Mouse (Mus musculus) naive thymus-derived CD4-positive, alpha-beta T cell, adult 2 months (primary cell): ENCODE results near the gene Nacad.

Source experiments
- DNase-seq: peaks from one replicate; pipeline ENCODE4 v3.0.0-alpha.2; 2011; ENCODE audit warnings: low read depth

Nacad gene

DNA sequence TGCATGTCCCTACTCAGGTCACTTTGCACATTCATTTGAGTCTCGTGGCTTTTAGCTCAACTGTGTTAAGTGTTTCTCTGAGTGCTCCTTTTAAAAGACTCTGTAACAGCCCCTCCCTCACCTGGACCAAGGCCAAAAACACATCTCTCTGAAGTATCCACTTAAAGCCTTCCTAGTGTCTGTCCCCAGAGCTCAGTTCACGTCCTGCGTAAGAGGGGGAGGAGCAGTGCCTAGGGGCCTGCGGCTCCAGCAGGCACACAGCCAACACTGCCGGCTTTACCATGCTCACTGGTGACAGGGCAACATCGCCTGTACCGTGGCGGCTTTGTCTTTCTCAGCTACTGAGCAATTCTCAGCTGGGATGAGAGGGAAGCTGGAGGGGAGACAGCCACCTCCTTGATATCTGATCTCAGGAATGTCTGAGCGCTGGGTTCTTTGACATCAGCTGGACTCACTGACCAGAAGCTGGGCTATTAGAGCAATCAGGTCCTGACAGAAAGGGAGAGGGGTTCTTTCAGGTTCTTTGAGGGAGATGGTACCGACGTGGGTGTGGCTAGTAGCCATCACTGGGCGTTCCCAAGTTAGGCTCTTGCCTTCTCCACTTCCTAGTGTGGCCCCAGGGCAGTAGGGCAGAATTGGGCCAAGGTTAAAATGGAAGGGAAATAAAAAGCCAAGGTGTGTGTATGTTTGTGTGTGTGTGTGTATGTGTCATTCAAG, 1.8 kb downstream of the Nacad start:
- DNase-seq = peak; percentile 61

GRCm38 (mm10) chr11:6603224-6603623, 2.6 kb downstream of the Nacad start:
- DNase-seq = no peak

- no peak for DNase-seq
Observed at GRCm38 (mm10) chr11:6602662-6603061, 3.2 kb downstream of the Nacad start.

- no peak for DNase-seq
Observed at GRCm38 (mm10) chr11:6601649-6602480, 4.0 kb downstream of the Nacad start.

- DNase-seq = no peak
Observed at GRCm38 (mm10) chr11:6600284-6600944, 5.4 kb downstream of the Nacad start.

GRCm38 (mm10) chr11:6599831-6600230, 6.0 kb downstream of the Nacad start:
- DNase-seq = no peak

- no peak for DNase-seq
Observed at GRCm38 (mm10) chr11:6599011-6599681, 6.7 kb downstream of the Nacad start.

DNA sequence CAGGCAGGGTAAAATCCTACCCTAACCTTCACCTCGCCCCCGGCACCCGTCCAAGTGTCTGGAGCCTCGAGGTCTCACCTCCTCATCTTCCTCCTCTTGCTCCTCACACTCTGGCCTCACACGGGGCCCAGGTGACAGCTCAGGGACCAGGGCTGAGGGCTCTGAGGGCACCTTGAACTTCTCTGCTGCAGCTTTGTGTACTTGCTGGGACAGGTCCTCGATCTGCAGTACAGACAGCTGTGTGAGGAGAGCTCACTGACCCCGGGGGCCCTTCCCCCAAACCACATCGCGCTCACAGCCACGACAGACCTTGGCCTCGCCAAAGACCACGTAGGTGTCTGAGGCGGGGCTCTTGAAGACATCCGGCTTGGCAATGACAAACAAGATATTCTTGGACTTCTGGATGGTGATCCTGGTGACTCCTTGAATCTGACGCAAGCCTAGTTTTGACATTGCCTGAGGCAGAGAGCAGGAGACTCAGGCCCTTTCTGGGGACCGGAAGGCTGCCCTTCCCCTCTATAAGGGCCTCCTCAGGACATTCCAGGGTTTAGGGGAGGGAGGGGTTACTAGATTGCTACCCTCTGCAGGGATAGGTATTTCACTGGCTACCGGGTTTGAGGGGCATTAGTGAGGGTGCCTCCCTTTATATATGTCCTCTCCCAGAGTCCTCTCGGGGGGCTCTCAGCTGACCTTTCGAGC, 7.5 kb downstream of the Nacad start:
- DNase-seq = no peak

DNA sequence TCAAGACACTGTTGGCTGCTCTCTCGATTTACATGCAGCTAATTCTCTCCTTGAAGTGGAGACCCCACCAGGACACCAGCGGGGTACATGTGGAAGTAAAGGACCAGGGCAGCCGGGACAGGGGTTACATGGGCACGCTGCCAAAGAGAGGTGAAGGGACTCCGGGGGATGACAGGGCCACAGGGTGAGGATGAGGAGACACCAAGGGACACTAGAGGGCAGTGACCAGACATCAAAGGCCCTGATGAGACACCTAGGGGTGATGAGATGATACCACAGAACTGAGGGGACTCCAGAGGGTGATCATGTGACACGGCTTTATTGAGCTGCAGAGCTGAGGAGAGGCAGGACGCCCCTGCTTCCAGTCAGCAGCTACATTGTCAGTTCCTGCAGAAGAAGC, 8.3 kb downstream of the Nacad start:
- DNase-seq = no peak

DNA sequence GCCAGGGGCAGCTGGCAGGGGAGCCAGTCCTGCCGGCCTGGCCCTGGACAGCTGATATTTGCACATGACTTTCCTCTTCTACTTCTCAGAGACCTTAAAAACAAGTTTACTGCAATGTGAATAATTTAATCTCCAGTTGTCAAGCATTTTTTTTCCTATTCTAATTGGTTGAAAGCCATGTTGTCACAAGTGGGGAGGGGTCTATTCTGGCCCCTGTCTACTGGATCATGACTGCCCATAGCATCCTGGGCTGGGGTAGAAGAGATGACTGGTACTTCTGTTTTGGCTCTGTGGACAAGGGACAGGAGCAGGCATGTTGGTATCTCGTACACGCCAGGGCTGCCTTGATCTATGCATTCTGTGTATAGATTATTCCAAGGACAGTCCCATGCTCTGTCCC, 9.2 kb downstream of the Nacad start:
- no peak for DNase-seq

DNA sequence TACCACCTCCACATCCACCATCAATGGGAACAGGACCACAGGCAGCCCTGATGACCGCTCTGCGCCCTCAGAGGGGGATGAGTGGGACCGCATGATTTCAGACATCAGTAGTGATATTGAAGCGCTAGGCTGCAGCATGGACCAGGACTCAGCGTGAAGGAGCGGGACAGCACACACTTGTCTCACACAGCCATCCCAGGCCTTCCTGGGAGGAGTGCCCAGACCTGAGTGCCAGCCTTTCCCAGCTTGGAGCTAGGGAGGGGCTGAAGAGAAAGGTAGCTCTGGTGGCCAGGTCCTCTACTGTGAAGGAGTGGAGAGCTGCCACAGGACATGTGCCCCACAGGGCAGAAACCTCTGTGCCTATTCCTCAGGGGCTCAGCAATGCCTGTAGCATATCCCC, 9.6 kb downstream of the Nacad start:
- DNase-seq = no peak

- no peak for DNase-seq
Observed at GRCm38 (mm10) chr11:6595339-6595738, 10.5 kb downstream of the Nacad start.

- DNase-seq = no peak
Observed at GRCm38 (mm10) chr11:6594845-6595244, 11.0 kb downstream of the Nacad start.

DNA sequence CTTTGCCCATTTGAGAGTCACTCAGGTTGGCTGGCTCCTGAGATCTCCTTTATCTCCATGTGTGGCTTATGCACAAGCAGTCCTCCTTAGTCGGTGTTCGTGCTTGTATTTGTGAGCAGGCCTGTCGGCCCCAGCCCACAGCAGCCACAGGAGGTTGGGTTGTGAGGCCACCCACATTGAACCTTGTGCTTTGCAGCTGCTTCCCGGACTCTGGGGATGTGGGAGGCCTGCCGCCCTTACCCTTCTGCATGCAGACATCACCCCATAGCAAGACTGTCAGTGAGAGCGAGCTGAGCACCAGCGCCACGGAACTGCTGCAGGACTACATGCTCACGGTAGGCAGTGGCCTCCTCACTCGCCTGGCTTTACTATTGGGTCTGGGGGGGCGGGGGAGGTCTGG, 12.4 kb downstream of the Nacad start:
- DNase-seq = no peak

- no peak for DNase-seq
Observed at GRCm38 (mm10) chr11:6590933-6591675, 14.7 kb downstream of the Nacad start.

DNA sequence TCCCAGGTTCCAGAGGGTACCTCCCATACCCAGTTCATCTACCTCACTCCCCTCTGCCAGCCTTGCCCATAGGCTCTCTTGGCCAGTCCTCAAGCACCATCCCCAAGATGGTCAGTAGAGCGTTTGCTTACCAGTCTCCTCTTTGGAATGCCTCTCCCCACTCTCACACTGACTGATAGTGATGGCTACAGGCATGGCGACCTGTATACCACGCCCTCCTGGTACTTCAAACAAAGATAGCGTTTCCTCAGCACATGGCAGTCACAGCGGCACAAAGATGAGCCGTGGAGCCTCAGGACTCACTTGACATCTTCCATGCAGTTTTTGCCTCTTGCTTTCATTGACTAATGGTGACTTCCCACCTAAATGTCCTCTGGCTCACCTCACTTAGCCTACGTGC, 16.0 kb downstream of the Nacad start:
- DNase-seq = no peak

DNA sequence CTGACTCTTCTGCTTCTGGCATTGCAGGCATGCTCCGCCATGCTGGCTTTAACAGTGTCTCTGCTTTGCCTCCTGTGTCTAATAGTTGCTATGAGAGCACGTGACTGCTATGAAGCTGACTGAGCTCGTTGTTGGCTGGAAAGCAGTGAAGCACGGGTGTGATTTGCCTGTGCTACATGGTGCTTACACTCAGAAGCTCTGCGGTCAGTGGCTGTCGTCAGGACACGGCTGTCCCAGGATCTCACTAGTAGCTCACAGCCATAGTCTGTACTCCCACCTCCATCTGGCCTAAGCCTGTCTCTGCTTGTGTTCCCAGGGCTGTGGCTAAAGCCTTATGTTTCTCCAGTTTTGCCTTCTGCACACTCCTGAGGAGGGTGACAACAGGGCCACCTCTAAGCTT, 17.6 kb downstream of the Nacad start:
- DNase-seq = no peak

DNA sequence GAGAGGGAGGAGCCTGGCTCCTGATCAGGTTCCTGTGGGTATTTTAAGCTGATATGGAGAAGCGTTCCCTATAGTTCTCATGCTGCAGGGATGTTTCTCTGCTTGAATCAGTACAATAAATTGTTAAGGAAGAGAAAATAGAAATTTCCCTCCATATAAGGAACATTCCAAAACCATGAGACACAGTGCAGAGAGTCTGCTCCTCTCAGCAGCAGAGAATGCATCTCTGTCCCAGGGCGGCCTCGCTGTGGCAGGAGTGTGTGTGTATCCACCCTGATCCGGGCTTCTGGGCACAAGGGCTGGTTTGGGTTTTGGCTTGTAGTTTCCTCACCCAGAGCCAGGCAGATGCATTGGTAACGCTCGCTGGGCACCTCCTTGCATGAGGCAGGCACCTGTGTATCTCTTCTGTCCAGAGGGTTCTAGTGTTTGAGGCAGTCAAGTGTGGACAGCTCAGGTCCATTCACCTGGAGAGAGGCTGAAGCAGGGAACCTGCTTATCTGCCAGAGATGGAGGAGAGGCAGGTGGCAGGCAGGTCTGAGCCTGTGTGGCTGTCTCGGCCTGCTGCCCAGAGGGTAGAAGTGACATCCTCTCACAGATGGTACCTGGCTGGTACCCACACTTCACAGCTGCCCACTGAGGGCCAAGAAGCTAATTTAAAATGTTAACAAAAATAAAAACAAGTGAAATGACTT, 18.5 kb downstream of the Nacad start:
- DNase-seq = no peak

GRCm38 (mm10) chr11:6586660-6587059, 19.2 kb downstream of the Nacad start:
- peak; percentile 55 for DNase-seq

GRCm38 (mm10) chr11:6585748-6586147, 20.1 kb downstream of the Nacad start:
- DNase-seq = no peak
